Mouse (Mus musculus): ENCODE results near the gene Hirip3. TPM values are rescaled to one million over a fixed set of nuclear protein-coding genes. Genes with fewer than 3 reads are reported as not detected.
A peak's percentile ranks its signal among the peaks of the same experiment; 100 is the strongest.

Hirip3 gene
- total and polyA plus RNA-seq, 3 experiments, result 55.6 to 137 TPM; not detected in 1

DNA sequence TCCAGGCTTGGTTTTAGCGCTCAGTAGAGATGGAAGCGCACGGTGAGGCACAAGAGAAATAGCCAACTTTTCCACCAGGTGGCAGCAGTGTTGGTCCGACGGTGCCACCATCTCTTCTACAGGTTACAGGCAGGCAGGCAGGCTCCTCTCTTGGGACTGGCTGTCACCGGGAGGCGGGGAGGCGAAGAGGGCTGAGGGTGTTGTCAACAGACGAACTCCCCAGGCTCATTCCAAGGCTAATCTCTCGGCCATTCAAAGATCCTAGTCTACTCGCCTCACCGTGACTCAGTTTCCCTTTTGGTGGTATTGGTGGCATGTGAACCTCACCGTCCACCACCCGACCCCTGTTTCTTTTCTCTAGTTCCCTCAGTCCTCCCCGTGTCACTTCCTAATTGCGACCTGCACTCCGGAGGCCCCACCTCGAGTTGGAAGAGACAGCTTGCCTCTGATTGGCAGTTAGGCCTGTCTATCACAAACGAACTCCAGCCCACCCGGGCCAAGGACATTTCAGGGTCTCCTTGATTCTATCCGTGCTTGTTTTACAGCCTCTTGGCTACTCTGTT is 29.7 kb upstream of the Hirip3 start:
- Histone ChIP-seq H3K27me3 (ENCODE audit: control insufficient read depth in 1 of 2, insufficient read depth in 2 of 2, low read length in 2 of 2) (no peaks in the 10 kb centered on the region; a peak in 1 of 4 replicates), H3K27ac (ENCODE audit: control insufficient read depth, low read depth, low read length) (peak overlapping the region; percentile 62), H3K4me1 (ENCODE audit: control insufficient read depth in 1 of 2, insufficient read depth in 2 of 2, low read length in 2 of 2) (0 out of 4 replicates have a peak, but pooled peaks cover 0 to 4% of the 10 kb centered on the region in 2 experiments), H3K4me3 (ENCODE audit: control insufficient read depth in 1 of 2, insufficient read depth in 1 of 2, low read depth in 2 of 2, low read length in 2 of 2) (peak overlapping the region; percentile 66 to 88), H3K79me2 (ENCODE audit: control insufficient read depth, insufficient read depth, low read length, poor library complexity) (no peaks in the 10 kb centered on the region), H3K9me3 (replicated peaks; ENCODE audit: insufficient read depth, low read length) (no peaks in the 10 kb centered on the region), H3K9ac (ENCODE audit: control insufficient read depth, low read depth, low read length, poor library complexity, severe bottlenecking) (peak overlapping the region; percentile 76), H3K36me3 (ENCODE audit: control insufficient read depth in 1 of 2, insufficient read depth in 2 of 2, low read length in 2 of 2) (no peaks in the 10 kb centered on the region)
- peak; percentile 97 for DNase-seq (ENCODE audit: low read depth, low spot score)
- TF ChIP-seq MYC (IDR thresholded peaks at IDR 0.05; ENCODE audit: low read depth, low read length) (peak; percentile 61; the same call in 1 of the 2 replicates), GATA1 (IDR thresholded peaks at IDR 0.05; ENCODE audit: low read depth, low read length) (no peak), MAZ (IDR thresholded peaks at IDR 0.05; ENCODE audit: low read depth, low read length) (peak; percentile 56; the same call in 1 of the 2 replicates), POLR2AphosphoS2 (IDR thresholded peaks at IDR 0.05; ENCODE audit: low read length) (no peak), TAL1 (IDR thresholded peaks at IDR 0.05; ENCODE audit: low read length) (no peak), CTCF (IDR thresholded peaks at IDR 0.05 in 2 of 3, conservative IDR thresholded peaks at IDR 0.05 in 1 of 3; ENCODE audit: control insufficient read depth in 1 of 3, insufficient read depth in 1 of 3, low read depth in 2 of 3, low read length in 3 of 3, poor library complexity in 1 of 3, severe bottlenecking in 1 of 3) (peak; percentile 63 to 94 (median 93)), TBP (IDR thresholded peaks at IDR 0.05; ENCODE audit: low read depth, low read length) (peak; percentile 70), MAFK (IDR thresholded peaks at IDR 0.05; ENCODE audit: borderline replicate concordance, low read depth, low read length) (no peak), MEF2A (IDR thresholded peaks at IDR 0.05; ENCODE audit: extremely low read depth, insufficient replicate concordance, low read depth, low read length, poor library complexity, severe bottlenecking) (no peak), BHLHE40 (IDR thresholded peaks at IDR 0.05; ENCODE audit: borderline replicate concordance, low read depth, low read length) (no peak), SIN3A (IDR thresholded peaks at IDR 0.05; ENCODE audit: low read length) (peak; percentile 92), ZNF384 (IDR thresholded peaks at IDR 0.05; ENCODE audit: low read depth, low read length) (no peak), CHD2 (IDR thresholded peaks at IDR 0.05; ENCODE audit: low read length) (no peak; the same call in 1 of the 2 replicates), RCOR1 (IDR thresholded peaks at IDR 0.05; ENCODE audit: low read depth, low read length) (no peak), CHD1 (IDR thresholded peaks at IDR 0.05; ENCODE audit: low read depth, low read length) (peak; percentile 97), ZC3H11A (IDR thresholded peaks at IDR 0.05; ENCODE audit: low read depth, low read length) (peak; percentile 90), GABPA (IDR thresholded peaks at IDR 0.05; ENCODE audit: low read depth, low read length) (no peak), ELF1 (IDR thresholded peaks at IDR 0.05; ENCODE audit: low read depth, low read length) (peak; percentile 72), ZMIZ1 (IDR thresholded peaks at IDR 0.05; ENCODE audit: low read depth, low read length) (0 out of 2 replicates have a peak, but pooled peaks have one; percentile 32), MAX (IDR thresholded peaks at IDR 0.05; ENCODE audit: low read length) (no peak), MXI1 (IDR thresholded peaks at IDR 0.05; ENCODE audit: low read depth, low read length) (peak; percentile 67; the same call in 1 of the 2 replicates), KAT2A (conservative IDR thresholded peaks at IDR 0.05; ENCODE audit: low read depth, low read length) (no peak), UBTF (IDR thresholded peaks at IDR 0.05; ENCODE audit: borderline replicate concordance, insufficient read depth, low read depth, low read length) (no peak), ETS1 (IDR thresholded peaks at IDR 0.05; ENCODE audit: low read depth, low read length) (no peak), NELFE (IDR thresholded peaks at IDR 0.05; ENCODE audit: low read depth, low read length) (peak; percentile 61), USF2 (IDR thresholded peaks at IDR 0.05; ENCODE audit: borderline replicate concordance in 1 of 2, insufficient read depth in 1 of 2, low read depth in 1 of 2, low read length in 2 of 2) (no peak), POLR2AphosphoS5 (IDR thresholded peaks at IDR 0.05; ENCODE audit: borderline replicate concordance, low read depth, low read length) (no peak), E2F4 (IDR thresholded peaks at IDR 0.05; ENCODE audit: borderline replicate concordance, low read depth, low read length) (no peak), USF1 (IDR thresholded peaks at IDR 0.05; ENCODE audit: low read depth, low read length) (no peak), TCF12 (IDR thresholded peaks at IDR 0.05; ENCODE audit: low read depth, low read length) (no peak), NRF1 (IDR thresholded peaks at IDR 0.05; ENCODE audit: insufficient read depth, low read depth, low read length, poor library complexity, severe bottlenecking) (no peak), SMC3 (IDR thresholded peaks at IDR 0.05; ENCODE audit: low read depth, low read length) (peak; percentile 98), RAD21 (IDR thresholded peaks at IDR 0.05; ENCODE audit: low read depth, low read length) (peak; percentile 85), ZKSCAN1 (IDR thresholded peaks at IDR 0.05; ENCODE audit: low read depth, low read length) (no peak), HCFC1 (IDR thresholded peaks at IDR 0.05; ENCODE audit: low read depth, low read length) (peak; percentile 71; the same call in 1 of the 2 replicates), POLR2A (IDR thresholded peaks at IDR 0.05; ENCODE audit: control insufficient read depth in 1 of 2, insufficient read depth in 1 of 2, low read depth in 1 of 2, low read length in 2 of 2, poor library complexity in 1 of 2) (peak in 1 of 2 experiments; percentile 68; a peak in 2 of 4 replicates)

All from MEL (cell line).